Mouse (Mus musculus): ENCODE results near the gene Ttc1. TPM values are rescaled to one million over a fixed set of nuclear protein-coding genes. Genes with fewer than 3 reads are reported as not detected.

Ttc1 gene
- 54.7 TPM in 2 replicates for polyA plus RNA-seq (2015; fragmentation: Nextera tagmentation; extraction: Ambion mirVana)

- 3% methylated on average over 47 of the region's 47 CpGs for WGBS
- peak; percentile 99 for ATAC-seq (ENCODE audit: low FRiP score, low TSS enrichment)
- H3K27ac ChIP-seq (replicated peaks), result peak within 1 kb of the TSS; percentile 77
These were observed at the start of gene Ttc1 for GRCm38 (mm10) chr11:43747233-43748226. Ttc1 (minus strand) TSS chr11:43748008.

GRCm38 (mm10) chr11:43795992-43796391 is 48.2 kb upstream of the Ttc1 start:
- Histone ChIP-seq H3K27ac (replicated peaks) (no peak overlapping the region), H3K9ac (ENCODE audit: low read length) (no peak overlapping the region), H3K36me3 (ENCODE audit: control insufficient read depth, insufficient read depth, low read length) (no peaks in the 10 kb centered on the region), H3K4me2 (replicated peaks; ENCODE audit: low read depth) (no peak overlapping the region), H3K4me3 (ENCODE audit: low read depth, low read length) (no peak overlapping the region), H3K9me3 (ENCODE audit: control insufficient read depth, low read length) (no peaks in the 10 kb centered on the region), H3K4me1 (replicated peaks; ENCODE audit: control insufficient read depth, insufficient read depth) (no peaks in the 10 kb centered on the region), H3K27me3 (ENCODE audit: control insufficient read depth, insufficient read depth, low read length) (no peaks in the 10 kb centered on the region)
- no peak for ATAC-seq (ENCODE audit: low FRiP score, low TSS enrichment)
- WGBS, result 68% methylated on average over 8 of the region's 8 CpGs
- no peak for DNase-seq (ENCODE audit: low spot score)
- TF ChIP-seq EP300 (optimal IDR thresholded peaks at IDR 0.05) (no peak), CTCF (IDR thresholded peaks at IDR 0.05; ENCODE audit: low read depth) (no peak)

More at GRCm38 (mm10) chr11:43747233-43748226, at the start of gene Ttc1:
- peak; percentile 96 for DNase-seq (ENCODE audit: low spot score)
- TF ChIP-seq EP300 (optimal IDR thresholded peaks at IDR 0.05) (no peak), CTCF (IDR thresholded peaks at IDR 0.05; ENCODE audit: low read depth) (no peak)
- Histone ChIP-seq H3K4me2 (replicated peaks; ENCODE audit: low read depth) (peak within 1 kb of the TSS; percentile 81), H3K27me3 (ENCODE audit: control insufficient read depth, insufficient read depth, low read length) (no peaks in the 10 kb centered on the region), H3K9ac (ENCODE audit: low read length) (peak within 1 kb of the TSS; percentile 83), H3K4me3 (ENCODE audit: low read depth, low read length) (peak within 1 kb of the TSS; percentile 64), H3K9me3 (ENCODE audit: control insufficient read depth, low read length) (no peaks in the 10 kb centered on the region), H3K36me3 (ENCODE audit: control insufficient read depth, insufficient read depth, low read length) (peaks cover 3% of the 10 kb centered on the region; the same call in 1 of the 2 replicates), H3K4me1 (replicated peaks; ENCODE audit: control insufficient read depth, insufficient read depth) (no peaks in the 10 kb centered on the region)

GRCm38 (mm10) chr11:43790446-43790845 is 42.6 kb upstream of the Ttc1 start:
- Histone ChIP-seq H3K4me2 (replicated peaks; ENCODE audit: low read depth) (no peak overlapping the region), H3K9me3 (ENCODE audit: control insufficient read depth, low read length) (no peaks in the 10 kb centered on the region), H3K4me3 (ENCODE audit: low read depth, low read length) (no peak overlapping the region), H3K36me3 (ENCODE audit: control insufficient read depth, insufficient read depth, low read length) (no peaks in the 10 kb centered on the region), H3K4me1 (replicated peaks; ENCODE audit: control insufficient read depth, insufficient read depth) (no peaks in the 10 kb centered on the region), H3K27ac (replicated peaks) (no peak overlapping the region), H3K9ac (ENCODE audit: low read length) (no peak overlapping the region), H3K27me3 (ENCODE audit: control insufficient read depth, insufficient read depth, low read length) (no peaks in the 10 kb centered on the region)
- DNase-seq (ENCODE audit: low spot score) (no peak), ATAC-seq (ENCODE audit: low FRiP score, low TSS enrichment) (no peak)
- TF ChIP-seq EP300 (optimal IDR thresholded peaks at IDR 0.05) (no peak), CTCF (IDR thresholded peaks at IDR 0.05; ENCODE audit: low read depth) (no peak)
- 73% methylated on average over 6 of the region's 6 CpGs for WGBS

GRCm38 (mm10) chr11:43783772-43784171 is 36.0 kb upstream of the Ttc1 start:
- DNase-seq (ENCODE audit: low spot score) (peak; percentile 70), ATAC-seq (ENCODE audit: low FRiP score, low TSS enrichment) (no peak)
- Histone ChIP-seq H3K27ac (replicated peaks) (no peak overlapping the region), H3K4me1 (replicated peaks; ENCODE audit: control insufficient read depth, insufficient read depth) (no peaks in the 10 kb centered on the region), H3K9me3 (ENCODE audit: control insufficient read depth, low read length) (no peaks in the 10 kb centered on the region), H3K27me3 (ENCODE audit: control insufficient read depth, insufficient read depth, low read length) (no peaks in the 10 kb centered on the region), H3K36me3 (ENCODE audit: control insufficient read depth, insufficient read depth, low read length) (no peaks in the 10 kb centered on the region), H3K4me2 (replicated peaks; ENCODE audit: low read depth) (no peak overlapping the region), H3K4me3 (ENCODE audit: low read depth, low read length) (no peak overlapping the region), H3K9ac (ENCODE audit: low read length) (no peak overlapping the region)
- TF ChIP-seq EP300 (optimal IDR thresholded peaks at IDR 0.05) (no peak), CTCF (IDR thresholded peaks at IDR 0.05; ENCODE audit: low read depth) (peak; percentile 87)
- 13% methylated on average over 2 of the region's 2 CpGs for WGBS

GRCm38 (mm10) chr11:43783106-43783505 is 35.3 kb upstream of the Ttc1 start:
- TF ChIP-seq EP300 (optimal IDR thresholded peaks at IDR 0.05), result no peak
- TF ChIP-seq CTCF (IDR thresholded peaks at IDR 0.05; ENCODE audit: low read depth), result no peak
- ATAC-seq (ENCODE audit: low FRiP score, low TSS enrichment), result no peak
- H3K9me3 ChIP-seq (ENCODE audit: control insufficient read depth, low read length), result no peaks in the 10 kb centered on the region
- DNase-seq (ENCODE audit: low spot score), result no peak
- 65% methylated on average over 5 of the region's 5 CpGs for WGBS
- H3K4me3 ChIP-seq (ENCODE audit: low read depth, low read length), result no peak overlapping the region
- no peaks in the 10 kb centered on the region for H3K27me3 ChIP-seq (ENCODE audit: control insufficient read depth, insufficient read depth, low read length)
- H3K36me3 ChIP-seq (ENCODE audit: control insufficient read depth, insufficient read depth, low read length), result no peaks in the 10 kb centered on the region
- H3K4me2 ChIP-seq (replicated peaks; ENCODE audit: low read depth), result no peak overlapping the region
- no peak overlapping the region for H3K27ac ChIP-seq (replicated peaks)
- H3K9ac ChIP-seq (ENCODE audit: low read length), result no peak overlapping the region
- H3K4me1 ChIP-seq (replicated peaks; ENCODE audit: control insufficient read depth, insufficient read depth), result no peaks in the 10 kb centered on the region

- no peak overlapping the region for H3K9ac ChIP-seq (ENCODE audit: low read length)
- no peak overlapping the region for H3K4me2 ChIP-seq (replicated peaks; ENCODE audit: low read depth)
- TF ChIP-seq EP300 (optimal IDR thresholded peaks at IDR 0.05) (no peak), CTCF (IDR thresholded peaks at IDR 0.05; ENCODE audit: low read depth) (no peak)
- no peak overlapping the region for H3K27ac ChIP-seq (replicated peaks)
- WGBS, result 54% methylated on average over 5 of the region's 5 CpGs
- no peak overlapping the region for H3K4me3 ChIP-seq (ENCODE audit: low read depth, low read length)
- H3K9me3 ChIP-seq (ENCODE audit: control insufficient read depth, low read length), result no peaks in the 10 kb centered on the region
- DNase-seq (ENCODE audit: low spot score) (no peak), ATAC-seq (ENCODE audit: low FRiP score, low TSS enrichment) (no peak)
- no peaks in the 10 kb centered on the region for H3K4me1 ChIP-seq (replicated peaks; ENCODE audit: control insufficient read depth, insufficient read depth)
- no peaks in the 10 kb centered on the region for H3K36me3 ChIP-seq (ENCODE audit: control insufficient read depth, insufficient read depth, low read length)
- no peaks in the 10 kb centered on the region for H3K27me3 ChIP-seq (ENCODE audit: control insufficient read depth, insufficient read depth, low read length)
These were observed 31.7 kb upstream of the Ttc1 start for GRCm38 (mm10) chr11:43779551-43779950.

Data from stomach, postnatal 0 days (tissue).